Mouse (Mus musculus) neural tube, embryonic 14.5 days (tissue): Measurements from ENCODE around the gene Tdgf1. TPM values are rescaled to one million over a fixed set of nuclear protein-coding genes. Genes with fewer than 3 reads are reported as not detected.

Experiments
- ATAC-seq: fragments of 200-750 bp; cut with Nextera tagmentation; 2 replicates; pipeline ENCODE4 v1.8.0; 2017; ENCODE audit warnings: low read depth, mild to moderate bottlenecking, moderate TSS enrichment, moderate library complexity
- H3K27ac ChIP-seq: fragments of 300-500 bp; sonication (generic); 2 replicates; pipeline ENCODE4 v1.5.1; 2014; ENCODE audit warnings: low read depth, mild to moderate bottlenecking, control low read depth, low read length, moderate library complexity, mixed read lengths
- H3K27me3 ChIP-seq: fragments of 300-500 bp; sonication (generic); 2 replicates; pipeline ENCODE4 v1.6.1; 2014; ENCODE audit warnings: low read length; ENCODE audit not compliant: control insufficient read depth, insufficient read depth
- H3K36me3 ChIP-seq: fragments of 300-500 bp; sonication (generic); 2 replicates; pipeline ENCODE4 v1.6.1; 2014; ENCODE audit warnings: low read length, mixed read lengths; ENCODE audit not compliant: control insufficient read depth, insufficient read depth
- H3K4me1 ChIP-seq: fragments of 300-500 bp; sonication (generic); 2 replicates; pipeline ENCODE4 v1.6.1; 2014; ENCODE audit warnings: low read length; ENCODE audit not compliant: control insufficient read depth, insufficient read depth
- H3K4me2 ChIP-seq: fragments of 300-500 bp; sonication (generic); 2 replicates; pipeline ENCODE4 v1.6.1; 2014; ENCODE audit warnings: mild to moderate bottlenecking, low read depth, low read length, control low read depth
- H3K4me3 ChIP-seq: fragments of 300-500 bp; sonication (generic); 2 replicates; pipeline ENCODE4 v1.5.1; 2014; ENCODE audit warnings: low read depth, low read length, control low read depth, mixed read lengths
- H3K9ac ChIP-seq: fragments of 300-500 bp; sonication (generic); replicated peaks from 2 replicates; pipeline ENCODE4 v1.6.1; 2014; ENCODE audit warnings: low read depth, mild to moderate bottlenecking, control low read depth, low read length, mixed read lengths
- H3K9me3 ChIP-seq: fragments of 300-500 bp; sonication (generic); 2 replicates; pipeline ENCODE4 v1.6.1; 2016; ENCODE audit warnings: low read length; ENCODE audit not compliant: control insufficient read depth
- WGBS: fragments of 180-500 bp; shearing (Covaris S2); extraction: QIAGEN DNeasy Blood & Tissue Kit; methylation state at CpG from one replicate; pipeline ENCODE4 v1.1.7; 2014; 5-methylcytosine and 5-hydroxymethylcytosine counted together
- polyA plus RNA-seq: library from polyadenylated mRNA; unstranded; fragments of >200 nt; fragmentation: Nextera tagmentation; extraction: Ambion mirVana; gene quantifications from 2 replicates; pipeline ENCODE4 v1.2.1, GENCODE M21; 2014

Gene Tdgf1
- polyA plus RNA-seq, 1 experiment from 2014 or later = 0.71 TPM

DNA sequence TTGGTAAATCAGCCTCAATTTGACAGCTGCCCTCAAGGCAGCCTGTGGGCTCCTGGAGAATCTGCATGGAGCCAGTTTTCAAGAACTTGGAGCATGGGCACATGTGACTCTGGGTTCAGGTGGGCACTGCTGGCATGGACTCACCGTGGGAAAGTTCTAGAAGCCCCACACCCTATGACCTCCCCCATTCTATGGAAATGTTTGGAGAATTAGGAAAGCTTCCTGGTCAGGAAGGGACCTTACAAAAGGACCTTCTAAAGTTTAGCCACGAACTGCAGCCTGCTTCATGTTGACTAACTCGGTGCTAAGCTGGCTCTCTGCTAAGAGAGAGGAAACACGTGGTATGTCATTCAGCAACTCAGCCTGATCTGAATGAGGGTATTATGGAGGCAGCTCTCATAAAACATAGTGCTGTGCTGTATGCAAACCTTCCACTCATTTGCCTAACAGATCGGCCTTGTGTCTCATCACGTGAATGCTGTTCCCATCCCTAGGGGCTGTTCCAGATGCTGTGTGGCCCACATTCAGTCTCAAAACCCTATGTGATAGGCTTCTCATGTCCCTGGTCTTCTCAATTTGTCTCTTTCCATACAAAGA, 36.5 kb downstream of the Tdgf1 start:
- 75% methylated on average over 6 of the region's 6 CpGs for WGBS
- ATAC-seq = no peak
- no peaks in the 10 kb centered on the region for H3K9me3 ChIP-seq

DNA sequence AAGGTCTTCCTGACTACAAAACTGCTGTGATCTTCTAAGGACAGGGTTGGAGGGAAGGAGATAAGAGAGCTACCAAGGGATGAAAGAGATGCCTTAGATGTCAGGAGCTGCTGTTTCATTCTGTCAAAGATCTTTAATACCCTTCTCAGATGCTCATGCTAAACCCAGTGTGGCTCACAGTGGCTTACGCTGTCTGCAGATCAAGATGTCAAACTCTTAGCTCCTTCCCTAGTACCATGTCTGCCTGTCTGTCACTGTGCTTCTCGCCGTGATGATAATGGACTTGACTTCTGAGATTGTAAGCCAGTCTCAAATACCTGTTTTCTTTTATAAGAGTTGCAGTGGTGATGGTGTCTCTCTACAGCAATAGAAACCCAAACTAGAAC, 37.3 kb downstream of the Tdgf1 start:
- no peaks in the 10 kb centered on the region for H3K9me3 ChIP-seq

More for the DNA sequence above, 36.5 kb downstream of the Tdgf1 start:
- H3K36me3 ChIP-seq = no peaks in the 10 kb centered on the region
- no peak overlapping the region for H3K4me3 ChIP-seq
- H3K4me1 ChIP-seq = no peaks in the 10 kb centered on the region
- H3K27me3 ChIP-seq = no peaks in the 10 kb centered on the region
- no peak overlapping the region for H3K4me2 ChIP-seq
- no peak overlapping the region for H3K9ac ChIP-seq
- H3K27ac ChIP-seq = no peak overlapping the region

GRCm38 (mm10) chr9:110907838-110908630, 37.9 kb downstream of the Tdgf1 start:
- no peak overlapping the region for H3K9ac ChIP-seq
- H3K4me3 ChIP-seq = no peak overlapping the region
- H3K4me2 ChIP-seq = no peak overlapping the region
- ATAC-seq = no peak
- H3K9me3 ChIP-seq = no peaks in the 10 kb centered on the region
- no peaks in the 10 kb centered on the region for H3K27me3 ChIP-seq
- no peaks in the 10 kb centered on the region for H3K36me3 ChIP-seq
- no peaks in the 10 kb centered on the region for H3K4me1 ChIP-seq
- H3K27ac ChIP-seq = no peak overlapping the region
- WGBS = 81% methylated on average over 4 of the region's 4 CpGs

More for the DNA sequence above, 37.3 kb downstream of the Tdgf1 start:
- WGBS = 96% methylated on average over 3 of the region's 3 CpGs
- H3K27me3 ChIP-seq = no peaks in the 10 kb centered on the region
- H3K36me3 ChIP-seq = no peaks in the 10 kb centered on the region
- ATAC-seq = no peak
- H3K4me3 ChIP-seq = no peak overlapping the region
- H3K4me1 ChIP-seq = no peaks in the 10 kb centered on the region
- H3K4me2 ChIP-seq = no peak overlapping the region
- no peak overlapping the region for H3K9ac ChIP-seq
- no peak overlapping the region for H3K27ac ChIP-seq

DNA sequence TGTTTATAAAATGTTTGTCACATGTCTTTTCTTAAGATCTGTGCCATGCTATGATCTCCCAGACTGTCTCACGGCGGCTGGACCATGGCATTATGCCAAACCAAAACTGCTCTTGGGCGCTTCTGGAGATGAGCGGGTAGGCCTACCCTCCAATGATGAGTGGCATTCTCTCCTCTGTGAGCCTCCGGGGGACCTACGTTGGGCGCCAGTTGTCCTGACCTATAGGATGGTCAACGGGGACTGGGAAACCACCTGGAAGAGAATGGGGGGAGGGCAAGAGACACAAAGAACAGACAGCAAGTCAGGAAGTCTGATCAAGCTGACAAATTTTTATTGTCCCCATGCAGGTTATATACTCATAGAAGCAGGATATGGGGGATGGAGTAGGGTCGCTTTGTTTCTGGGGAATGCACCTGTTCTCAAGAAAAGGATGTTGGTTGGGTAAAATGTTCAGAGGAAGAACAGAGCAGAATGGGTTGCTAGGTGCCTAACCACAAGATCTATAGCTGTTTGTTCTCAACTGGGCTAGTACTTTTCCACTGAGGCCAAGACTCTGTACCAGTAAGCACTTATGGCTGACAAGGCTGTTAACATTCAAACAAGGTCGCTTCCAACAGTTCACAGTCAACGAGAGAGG, 38.6 kb downstream of the Tdgf1 start:
- Histone ChIP-seq H3K4me2 (no peak overlapping the region), H3K9me3 (no peaks in the 10 kb centered on the region), H3K4me3 (no peak overlapping the region), H3K36me3 (no peaks in the 10 kb centered on the region), H3K9ac (no peak overlapping the region), H3K4me1 (no peaks in the 10 kb centered on the region), H3K27ac (no peak overlapping the region), H3K27me3 (no peaks in the 10 kb centered on the region)
- 94% methylated on average over 11 of the region's 11 CpGs for WGBS
- no peak for ATAC-seq

- Histone ChIP-seq H3K27me3 (no peaks in the 10 kb centered on the region), H3K4me2 (no peak overlapping the region), H3K4me1 (no peaks in the 10 kb centered on the region), H3K9me3 (no peaks in the 10 kb centered on the region), H3K36me3 (no peaks in the 10 kb centered on the region), H3K27ac (no peak overlapping the region), H3K9ac (no peak overlapping the region), H3K4me3 (no peak overlapping the region)
- no peak for ATAC-seq
- 95% methylated on average over 4 of the region's 4 CpGs for WGBS
These were observed 43.7 kb downstream of the Tdgf1 start for GRCm38 (mm10) chr9:110902271-110902670.

DNA sequence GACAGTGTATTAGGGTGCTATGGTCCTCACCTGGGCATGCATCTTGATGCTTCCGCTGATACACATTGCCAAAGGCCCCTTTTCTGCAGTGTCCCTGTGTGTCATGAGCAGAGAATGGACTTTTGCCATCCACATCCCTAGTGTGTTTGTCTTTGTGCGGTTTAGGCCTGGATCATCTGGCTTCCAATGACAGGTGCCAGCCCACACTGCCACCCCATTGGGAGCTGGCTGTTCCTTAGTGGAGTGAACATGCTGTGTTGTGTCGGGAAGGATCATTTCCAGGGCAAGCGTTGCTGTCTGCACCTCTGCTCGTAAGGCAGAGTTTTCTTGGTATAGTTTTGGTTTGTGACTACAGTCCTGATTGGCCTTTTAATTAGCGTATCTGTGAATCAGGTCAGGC, 44.8 kb downstream of the Tdgf1 start:
- no peak for ATAC-seq
- WGBS = 92% methylated on average over 6 of the region's 6 CpGs
- no peak overlapping the region for H3K9ac ChIP-seq

DNA sequence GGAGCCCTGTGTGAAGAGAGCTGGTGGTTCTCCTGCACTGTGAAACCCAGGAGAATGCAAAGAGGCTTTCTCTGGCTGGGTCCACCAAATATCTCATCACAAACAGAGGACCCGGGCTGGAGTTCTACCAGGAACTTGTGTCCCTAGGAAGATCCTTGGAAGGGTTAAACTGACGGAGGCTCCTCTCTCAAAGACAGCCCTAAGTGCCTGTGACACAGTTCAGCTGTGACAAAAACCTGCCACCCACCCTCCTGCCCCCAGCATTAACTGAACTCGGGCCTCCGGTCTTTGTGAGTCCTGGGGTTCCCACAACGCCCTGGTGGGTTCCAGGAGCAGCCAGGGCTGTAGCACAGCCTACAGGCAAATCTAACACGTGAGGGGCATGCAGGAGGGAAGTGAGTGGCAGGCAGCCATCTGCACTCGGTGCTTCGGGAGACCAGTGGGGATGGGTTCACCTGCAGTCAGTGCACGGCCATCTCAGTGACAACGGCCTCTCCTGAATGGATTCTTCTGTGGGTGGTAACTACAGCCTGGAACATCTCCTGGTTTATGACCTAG, 46.4 kb downstream of the Tdgf1 start:
- ATAC-seq = no peak
- H3K9ac ChIP-seq = no peak overlapping the region
- no peak overlapping the region for H3K27ac ChIP-seq
- H3K4me1 ChIP-seq = no peaks in the 10 kb centered on the region
- H3K9me3 ChIP-seq = no peaks in the 10 kb centered on the region
- H3K36me3 ChIP-seq = no peaks in the 10 kb centered on the region
- no peak overlapping the region for H3K4me3 ChIP-seq
- no peaks in the 10 kb centered on the region for H3K27me3 ChIP-seq
- H3K4me2 ChIP-seq = no peak overlapping the region
- 53% methylated on average over 10 of the region's 10 CpGs for WGBS

More for the DNA sequence above, 44.8 kb downstream of the Tdgf1 start:
- H3K27me3 ChIP-seq = no peaks in the 10 kb centered on the region
- H3K4me2 ChIP-seq = no peak overlapping the region
- H3K27ac ChIP-seq = no peak overlapping the region
- H3K4me1 ChIP-seq = no peaks in the 10 kb centered on the region
- H3K36me3 ChIP-seq = no peaks in the 10 kb centered on the region
- H3K4me3 ChIP-seq = no peak overlapping the region
- no peaks in the 10 kb centered on the region for H3K9me3 ChIP-seq

GRCm38 (mm10) chr9:110896595-110896994, 49.4 kb downstream of the Tdgf1 start:
- Histone ChIP-seq H3K27ac (no peak overlapping the region), H3K4me3 (no peak overlapping the region), H3K9me3 (no peaks in the 10 kb centered on the region), H3K4me2 (peak overlapping the region; percentile 25; the same call in 1 of the 2 replicates), H3K9ac (no peak overlapping the region), H3K36me3 (no peaks in the 10 kb centered on the region), H3K27me3 (no peaks in the 10 kb centered on the region), H3K4me1 (no peaks in the 10 kb centered on the region)
- whole genome bisulfite sequencing = 4% methylated on average over 6 of the region's 6 CpGs
- ATAC-seq = peak; percentile 25; the same call in 1 of the 2 replicates

- Histone ChIP-seq H3K9ac (no peak overlapping the region), H3K27ac (no peak overlapping the region), H3K4me1 (no peaks in the 10 kb centered on the region), H3K4me3 (no peak overlapping the region), H3K9me3 (no peaks in the 10 kb centered on the region), H3K36me3 (no peaks in the 10 kb centered on the region), H3K4me2 (peak overlapping the region; percentile 25; the same call in 1 of the 2 replicates), H3K27me3 (no peaks in the 10 kb centered on the region)
- peak; percentile 65; the same call in 1 of the 2 replicates for ATAC-seq
- 5% methylated on average over 7 of the region's 7 CpGs for WGBS
These were observed 50.0 kb downstream of the Tdgf1 start for GRCm38 (mm10) chr9:110895994-110896393.
